Mouse (Mus musculus) brain, embryonic 14.5 days (tissue): ENCODE results near the gene Gdpd5. TPM values are rescaled to one million over a fixed set of nuclear protein-coding genes. Genes with fewer than 3 reads are reported as not detected.

Experiments
- DNase-seq: peaks from one replicate; pipeline ENCODE4 v3.0.0-alpha.2; 2011; ENCODE audit warnings: low read depth
- CTCF ChIP-seq: fragments of 200-500 bp; IDR thresholded peaks from 2 replicates; pipeline ENCODE4 v1.5.1; 2012; ENCODE audit warnings: inconsistent platforms, mild to moderate bottlenecking, moderate library complexity, borderline replicate concordance; ENCODE audit not compliant: insufficient read depth, insufficient read length; ENCODE audit errors: extremely low read depth
- POLR2A ChIP-seq: fragments of 200-500 bp; IDR thresholded peaks from 2 replicates; pipeline ENCODE4 v1.6.1; 2012; ENCODE audit warnings: mild to moderate bottlenecking, inconsistent platforms, borderline replicate concordance; ENCODE audit not compliant: poor library complexity, insufficient read depth, insufficient read length, severe bottlenecking; ENCODE audit errors: extremely low read depth
- polyA plus RNA-seq: library from polyadenylated mRNA; depleted of rRNA; stranded (reverse); fragments of >200 nt; gene quantifications from 2 replicates; pipeline ENCODE4 v1.2.3, GENCODE M21; 2012

The Gdpd5 gene
- polyA plus RNA-seq, 1 experiment: 70.2 TPM

DNA sequence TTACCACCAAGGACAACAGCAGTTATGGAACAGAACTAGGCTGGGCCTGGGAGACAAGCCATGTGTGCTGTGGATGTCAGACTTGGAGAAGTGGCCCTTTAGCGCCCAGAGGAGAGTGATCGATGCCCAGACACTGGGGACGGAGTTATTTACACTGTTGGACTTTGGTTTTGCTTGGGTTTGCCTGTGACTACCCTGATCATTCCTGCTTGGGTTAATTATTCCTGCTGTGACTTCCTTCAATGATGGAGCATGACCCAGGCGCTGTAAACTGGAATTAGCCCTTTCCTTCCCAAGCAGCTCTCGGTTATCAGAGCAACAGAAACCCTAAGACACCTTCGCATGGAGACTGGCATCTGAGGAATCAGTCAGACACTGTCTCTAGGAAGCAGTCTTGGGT is 39.8 kb downstream of the Gdpd5 start:
- no peak for TF ChIP-seq CTCF
- no peak for DNase-seq

DNA sequence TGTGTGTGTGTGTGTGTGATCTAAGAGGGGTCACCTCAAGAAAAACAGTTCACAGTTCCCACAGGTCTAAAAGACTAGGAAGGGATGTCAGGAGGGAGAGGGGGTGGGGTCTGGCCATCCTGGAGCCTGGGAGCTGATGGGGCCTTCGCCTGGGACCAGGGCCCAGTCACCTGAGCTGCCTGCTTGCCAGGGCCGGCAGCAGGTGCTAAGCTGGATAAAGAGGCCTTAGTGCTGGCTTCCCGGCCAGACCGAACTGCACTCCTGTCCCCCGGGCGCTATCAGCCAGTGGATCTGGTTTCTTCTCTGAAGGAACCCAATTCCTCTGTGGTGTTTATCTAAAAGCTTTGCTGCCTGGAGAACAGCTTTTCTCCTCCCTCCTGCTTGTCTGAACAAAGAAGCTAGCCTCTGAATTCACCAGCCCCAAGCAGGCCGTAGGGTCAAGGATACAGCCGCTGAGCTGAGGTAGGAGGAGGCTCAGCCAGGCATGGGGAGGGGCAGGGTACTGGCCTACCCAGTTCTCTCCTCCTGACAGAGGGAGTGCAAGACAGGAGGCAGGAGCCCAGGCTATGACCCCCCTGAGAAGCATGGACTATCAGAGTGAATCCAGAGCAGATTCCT is 43.4 kb downstream of the Gdpd5 start:
- TF ChIP-seq POLR2A: no peak
- TF ChIP-seq CTCF: no peak
- peak; percentile 40 for DNase-seq

DNA sequence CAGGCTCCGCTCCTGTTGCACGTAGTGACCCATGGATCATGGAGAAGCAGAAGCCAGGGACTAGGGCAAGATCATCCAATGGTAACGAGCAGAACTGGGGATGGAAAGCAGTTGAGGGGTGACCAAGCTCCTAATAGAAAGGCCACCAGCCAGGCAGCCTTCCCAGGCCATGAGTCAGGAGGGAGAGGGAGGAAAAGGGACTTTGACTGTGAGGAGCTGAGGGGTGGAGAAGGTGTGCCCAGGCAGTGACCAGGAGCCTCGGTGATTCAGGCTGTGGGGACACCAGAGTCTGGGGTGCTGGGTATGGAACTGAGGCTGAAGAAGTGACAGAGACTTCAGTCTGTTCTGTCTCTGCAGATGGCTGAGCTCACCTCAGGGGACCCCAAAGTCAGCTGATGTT is 44.5 kb downstream of the Gdpd5 start:
- no peak for DNase-seq
- TF ChIP-seq POLR2A (no peak), CTCF (no peak)

DNA sequence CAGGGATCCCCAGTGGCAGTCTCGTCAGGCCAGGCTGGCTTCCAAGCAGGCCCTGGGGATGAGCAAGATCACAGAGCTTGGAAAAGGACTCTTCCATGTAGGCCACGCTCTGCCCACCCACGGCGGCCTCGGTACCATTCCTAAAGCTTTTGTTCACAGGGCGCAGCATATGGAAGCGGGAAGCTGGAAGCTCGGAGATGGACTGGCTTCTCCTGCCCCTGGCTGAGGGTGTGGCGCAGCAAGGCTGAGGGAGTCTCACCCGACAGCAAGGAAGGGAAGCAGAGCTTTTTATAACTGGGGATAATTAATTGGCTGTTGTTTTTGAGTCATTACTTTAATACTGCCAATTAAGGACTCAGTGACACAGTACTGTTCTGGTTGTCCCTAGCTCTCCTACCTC is 45.8 kb downstream of the Gdpd5 start:
- TF ChIP-seq POLR2A (no peak), CTCF (no peak)
- DNase-seq: peak; percentile 65

DNA sequence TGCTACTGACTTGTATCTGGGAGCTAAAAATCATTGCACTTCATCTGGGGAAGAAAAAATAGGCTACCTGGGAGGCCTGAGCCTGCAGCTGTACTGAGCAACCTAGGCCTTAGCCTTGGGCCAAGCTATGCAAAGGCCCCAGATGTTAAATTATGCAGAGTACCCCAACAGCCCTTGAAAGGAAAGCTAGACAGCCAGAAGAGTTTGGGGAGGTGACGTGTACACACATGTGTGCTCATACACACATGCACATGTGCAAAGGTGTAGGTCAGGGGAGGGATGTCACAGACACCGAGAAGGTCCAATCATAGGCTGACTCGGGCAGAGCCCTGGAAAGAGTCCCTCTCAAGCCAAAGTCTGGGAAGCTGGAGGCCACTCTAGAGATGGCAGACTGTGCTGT is 46.8 kb downstream of the Gdpd5 start:
- no peak for DNase-seq
- TF ChIP-seq POLR2A (no peak), CTCF (no peak)

DNA sequence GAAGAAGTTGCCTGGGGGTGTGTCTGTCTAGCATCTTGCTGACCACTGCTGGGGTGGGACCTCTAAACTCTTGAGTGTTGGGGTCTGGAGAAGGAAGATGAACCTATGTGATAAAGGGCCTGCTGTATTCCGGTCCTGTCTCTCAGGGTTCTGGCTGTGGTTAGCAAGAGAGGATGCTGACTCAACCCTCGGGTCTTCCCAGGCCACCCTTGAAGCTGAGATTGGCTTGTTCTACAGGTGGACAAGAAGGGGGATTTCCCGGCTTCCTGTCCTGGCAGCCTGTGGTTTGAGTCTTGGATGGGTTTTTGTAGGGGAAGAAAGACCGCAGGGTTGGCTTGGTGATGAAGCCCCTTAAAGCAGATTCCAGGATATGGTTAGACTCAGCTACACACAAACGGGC is 47.6 kb downstream of the Gdpd5 start:
- TF ChIP-seq CTCF (no peak), POLR2A (no peak)

DNA sequence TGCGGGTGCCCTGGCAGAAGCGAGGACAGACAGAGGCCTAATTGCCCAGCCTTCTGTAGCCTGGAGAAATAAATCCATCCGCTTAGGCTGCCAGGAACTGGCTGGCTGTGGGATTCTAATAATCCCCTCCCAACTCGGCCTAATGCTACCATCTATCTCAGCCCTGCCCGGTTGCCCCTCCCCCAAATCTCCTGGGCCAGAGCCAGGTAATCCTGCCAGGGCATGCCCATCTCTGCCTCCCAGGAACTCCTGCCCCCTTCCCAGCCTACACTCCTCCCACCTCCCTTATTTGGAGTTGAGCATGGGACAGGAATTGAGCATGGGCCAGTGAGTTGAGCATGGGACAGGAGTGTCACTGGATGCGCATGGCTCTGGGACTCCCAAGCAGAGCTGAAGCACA is 48.6 kb downstream of the Gdpd5 start:
- no peak for TF ChIP-seq CTCF
- TF ChIP-seq POLR2A: no peak

More for the DNA sequence above, 47.6 kb downstream of the Gdpd5 start:
- DNase-seq: no peak

DNA sequence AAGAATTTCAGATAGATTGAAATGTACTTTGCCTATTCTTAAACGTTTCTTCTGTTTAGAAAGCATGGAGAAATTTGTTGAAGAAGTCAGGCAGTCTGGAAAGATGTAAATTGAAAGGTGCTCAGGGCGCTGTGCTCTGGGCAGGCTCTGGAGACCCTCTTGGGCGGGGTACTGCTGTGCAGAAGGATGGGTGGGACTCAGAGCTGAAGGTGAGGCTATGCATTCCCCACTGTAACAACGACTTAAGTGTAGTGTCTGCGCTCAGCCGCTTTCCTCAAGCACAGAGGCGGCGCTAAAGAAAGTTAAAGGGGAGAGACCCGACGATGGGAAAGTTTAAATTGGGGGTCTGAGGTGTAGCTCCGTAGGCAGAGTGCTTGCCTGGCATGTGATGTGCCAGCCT is 49.0 kb downstream of the Gdpd5 start:
- DNase-seq: no peak
- TF ChIP-seq POLR2A (no peak), CTCF (no peak)

More for the DNA sequence above, 48.6 kb downstream of the Gdpd5 start:
- peak; percentile 89 for DNase-seq

DNA sequence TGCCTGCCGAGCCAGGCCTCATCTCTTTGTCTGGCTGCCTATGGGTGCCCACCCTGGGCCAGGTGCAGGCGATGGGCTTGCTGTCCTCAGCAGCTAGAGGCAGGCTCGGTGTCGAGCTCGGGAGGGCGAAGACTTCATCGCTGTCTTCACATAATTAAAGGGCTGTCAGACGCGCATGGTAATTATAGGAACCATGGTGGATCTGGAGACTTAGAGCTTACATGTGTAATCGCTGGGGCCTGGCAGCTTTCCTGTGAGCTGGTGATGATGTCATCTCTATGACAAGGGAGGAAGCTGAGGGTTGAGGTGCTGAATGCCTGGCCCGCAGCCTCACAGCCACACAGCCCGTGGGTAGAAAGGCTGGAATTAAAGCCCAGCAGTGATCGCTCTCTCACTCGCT is 51.0 kb downstream of the Gdpd5 start:
- TF ChIP-seq POLR2A (no peak), CTCF (no peak)
- DNase-seq: peak; percentile 90

DNA sequence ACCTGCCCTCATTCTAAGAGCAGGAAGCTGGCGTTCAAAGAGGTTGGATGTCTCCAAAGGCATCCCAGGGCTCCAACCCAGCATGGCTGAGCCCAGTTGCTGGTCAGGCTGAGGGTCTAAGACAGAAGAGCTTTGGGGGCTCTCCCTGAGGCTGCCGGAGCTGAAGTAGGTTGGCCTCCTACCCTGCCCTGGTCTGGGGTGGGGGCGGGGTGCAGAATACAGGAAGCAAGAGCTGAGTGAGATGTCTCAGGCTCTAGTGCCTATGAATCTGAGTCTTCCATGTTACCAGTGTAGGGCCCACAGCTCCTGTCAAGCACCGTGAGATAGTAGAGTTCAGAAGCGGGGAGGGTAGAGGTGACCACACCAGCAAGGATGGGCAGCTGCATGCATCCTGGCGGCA is 51.6 kb downstream of the Gdpd5 start:
- TF ChIP-seq CTCF (no peak), POLR2A (no peak)
- DNase-seq: no peak

DNA sequence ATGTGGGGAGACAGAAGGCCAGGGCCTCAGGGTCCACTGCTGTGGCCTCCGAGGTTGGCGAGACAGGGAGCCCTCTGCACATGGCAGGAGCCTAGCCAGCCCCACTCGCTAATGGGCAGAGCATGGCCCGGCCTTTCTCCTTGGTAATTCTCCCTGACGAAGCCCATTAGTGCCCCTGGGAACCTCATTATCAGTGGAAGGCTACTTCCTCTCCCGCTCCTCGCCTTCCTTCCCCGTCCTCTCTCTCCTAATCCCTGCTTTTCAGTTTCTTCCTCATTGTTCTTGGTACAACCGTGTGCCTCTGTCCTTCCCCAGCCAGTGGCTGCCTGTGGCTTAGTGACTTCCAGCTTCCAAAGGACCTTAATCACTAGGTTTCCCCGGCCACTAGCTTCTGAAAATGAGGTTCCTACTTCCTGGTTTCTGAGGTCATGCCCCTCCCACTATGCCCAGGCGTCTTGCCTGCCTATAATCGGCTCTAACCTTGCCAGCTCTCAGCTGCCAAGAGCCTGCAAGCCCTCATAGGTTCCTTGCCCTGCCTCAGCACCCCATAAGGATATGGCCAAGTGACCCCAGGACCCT is 53.5 kb downstream of the Gdpd5 start:
- no peak for TF ChIP-seq POLR2A
- TF ChIP-seq CTCF: no peak
- DNase-seq: peak; percentile 57

DNA sequence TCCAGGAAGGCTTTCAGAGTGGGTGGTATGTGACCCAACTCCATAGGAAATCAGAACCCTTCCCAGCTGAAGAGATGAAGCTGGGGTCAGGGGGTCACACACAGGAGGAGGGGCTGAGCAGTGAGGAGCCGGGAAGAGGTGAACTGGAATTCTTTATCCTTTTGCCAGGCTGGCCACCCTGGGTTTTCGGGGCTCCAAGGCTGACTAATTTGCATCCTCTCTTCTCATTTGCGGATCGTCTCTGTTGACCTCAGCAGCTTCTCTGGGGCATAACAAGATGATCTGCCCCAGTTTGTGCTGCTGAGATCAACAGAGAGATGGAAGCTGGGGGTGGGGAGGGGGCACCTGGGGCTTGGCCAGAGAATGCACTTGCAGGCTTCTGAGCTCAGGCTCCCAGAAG is 55.3 kb downstream of the Gdpd5 start:
- DNase-seq: no peak
- no peak for TF ChIP-seq CTCF
- TF ChIP-seq POLR2A: no peak
